Mouse (Mus musculus): ENCODE results near the gene Rbm7. TPM values are rescaled to one million over a fixed set of nuclear protein-coding genes. Genes with fewer than 3 reads are reported as not detected.
"Not testable (repeated sequence)": the region's sequence is repeated elsewhere in the genome, so short reads cannot be mapped to it uniquely, and the experiment has no call there.

The Rbm7 gene
- polyA plus RNA-seq, 1 experiment from 2014 or later, result 115 TPM

DNA sequence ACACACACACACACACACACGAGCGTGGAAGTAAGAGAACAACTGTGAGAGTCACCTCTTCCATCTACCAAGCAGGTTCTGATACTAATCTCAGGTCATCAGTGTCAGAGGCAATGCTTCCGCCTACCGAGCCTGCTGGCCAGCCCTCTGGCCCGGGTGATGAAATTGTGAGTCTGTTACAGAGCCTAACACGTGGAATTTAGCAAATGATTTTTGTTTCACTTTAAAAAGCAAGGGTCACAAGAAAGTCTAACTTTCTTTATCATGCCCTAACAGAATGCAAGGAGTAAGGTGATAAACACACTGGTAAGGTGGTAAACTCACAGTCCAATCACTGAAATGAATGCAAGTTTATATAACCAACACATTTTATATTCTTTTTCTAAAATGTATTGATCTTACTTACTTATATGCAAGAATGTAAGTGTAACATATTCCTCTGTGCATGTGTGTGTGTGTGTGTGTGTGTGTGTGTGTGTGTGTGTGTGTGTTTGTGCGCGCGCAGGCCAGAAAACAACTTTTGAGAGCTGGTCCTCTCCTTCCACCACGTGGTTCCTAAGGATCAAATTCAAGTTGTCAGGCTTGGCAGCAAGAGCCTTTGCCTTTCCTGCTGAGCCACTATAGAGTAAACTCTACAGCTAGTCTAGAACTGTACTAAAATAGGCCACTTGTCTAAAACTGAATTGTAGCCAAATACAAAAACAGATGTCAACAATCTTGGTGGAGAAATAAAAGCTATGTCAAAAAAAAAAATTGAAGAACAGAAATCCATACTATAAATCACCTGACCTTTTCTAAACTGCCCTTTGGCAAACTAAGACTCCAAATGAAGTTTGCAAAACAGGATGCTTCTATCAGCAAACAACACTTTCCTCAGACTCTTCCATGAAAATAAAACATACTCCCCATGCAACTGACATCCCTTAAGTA is 18.6 kb downstream of the Rbm7 start:
- peaks cover 49% of the 10 kb centered on the region for H3K36me3 ChIP-seq (replicated peaks)
- 92% methylated on average over 10 of the region's 10 CpGs for WGBS
- H3K9me3 ChIP-seq, result no peaks in the 10 kb centered on the region
- no peak overlapping the region for H3K27ac ChIP-seq (replicated peaks)
- no peaks in the 10 kb centered on the region for H3K27me3 ChIP-seq (replicated peaks; ENCODE audit: low read depth, poor library complexity, severe bottlenecking)
- peaks cover 12% of the 10 kb centered on the region for H3K4me1 ChIP-seq
- H3K4me3 ChIP-seq, result no peak overlapping the region
- no peak for DNase-seq (ENCODE audit: low spot score)

DNA sequence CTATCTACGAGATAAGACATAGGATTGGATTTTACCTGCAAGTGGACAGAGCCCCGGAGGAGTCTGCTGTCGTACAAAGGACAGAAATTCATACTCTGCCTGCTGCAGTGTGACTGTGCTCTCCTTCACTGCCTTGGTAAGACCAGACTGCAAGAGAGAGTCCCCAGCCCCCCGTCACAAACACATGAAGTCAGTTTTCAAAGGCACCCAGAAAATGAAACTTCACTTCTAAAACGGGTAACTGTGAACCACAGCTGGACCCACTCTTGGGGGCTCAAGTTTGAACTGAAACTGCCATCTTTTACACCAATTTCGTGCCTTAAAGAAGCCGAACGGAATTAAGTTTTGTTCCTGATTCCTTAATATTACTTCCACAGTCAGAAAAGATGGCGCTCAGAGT is 20.7 kb downstream of the Rbm7 start:
- H3K36me3 ChIP-seq (replicated peaks), result peaks cover 63% of the 10 kb centered on the region
- WGBS, result 89% methylated on average over 9 of the region's 9 CpGs
- H3K4me3 ChIP-seq, result no peak overlapping the region
- no peaks in the 10 kb centered on the region for H3K9me3 ChIP-seq
- no peaks in the 10 kb centered on the region for H3K4me1 ChIP-seq
- DNase-seq (ENCODE audit: low spot score), result no peak
- no peaks in the 10 kb centered on the region for H3K27me3 ChIP-seq (replicated peaks; ENCODE audit: low read depth, poor library complexity, severe bottlenecking)
- no peak overlapping the region for H3K27ac ChIP-seq (replicated peaks)

DNA sequence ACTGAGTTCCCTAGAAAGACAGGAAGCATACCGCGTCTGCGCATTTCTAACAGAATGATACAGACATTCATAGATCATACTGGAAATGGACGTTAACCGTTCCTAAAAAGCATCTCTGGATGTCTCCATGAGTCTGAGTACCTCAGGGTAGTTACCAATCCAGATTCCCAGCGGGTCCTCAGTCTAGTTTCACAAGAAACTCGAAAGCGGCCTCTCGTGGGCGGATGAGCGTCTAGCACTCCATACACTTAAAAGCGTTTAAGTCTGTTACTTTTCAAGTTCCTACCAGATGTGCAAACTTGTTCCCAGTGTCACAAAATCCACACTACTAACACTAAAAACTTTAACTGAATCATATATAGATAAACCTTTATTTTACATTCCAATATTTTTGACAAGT is 22.0 kb downstream of the Rbm7 start:
- H3K27me3 ChIP-seq (replicated peaks; ENCODE audit: low read depth, poor library complexity, severe bottlenecking), result no peaks in the 10 kb centered on the region
- no peaks in the 10 kb centered on the region for H3K9me3 ChIP-seq
- H3K4me1 ChIP-seq, result no peaks in the 10 kb centered on the region
- H3K4me3 ChIP-seq, result no peak overlapping the region
- H3K36me3 ChIP-seq (replicated peaks), result peaks cover 63% of the 10 kb centered on the region
- H3K27ac ChIP-seq (replicated peaks), result no peak overlapping the region
- WGBS, result 93% methylated on average over 12 of the region's 12 CpGs
- DNase-seq (ENCODE audit: low spot score), result no peak

DNA sequence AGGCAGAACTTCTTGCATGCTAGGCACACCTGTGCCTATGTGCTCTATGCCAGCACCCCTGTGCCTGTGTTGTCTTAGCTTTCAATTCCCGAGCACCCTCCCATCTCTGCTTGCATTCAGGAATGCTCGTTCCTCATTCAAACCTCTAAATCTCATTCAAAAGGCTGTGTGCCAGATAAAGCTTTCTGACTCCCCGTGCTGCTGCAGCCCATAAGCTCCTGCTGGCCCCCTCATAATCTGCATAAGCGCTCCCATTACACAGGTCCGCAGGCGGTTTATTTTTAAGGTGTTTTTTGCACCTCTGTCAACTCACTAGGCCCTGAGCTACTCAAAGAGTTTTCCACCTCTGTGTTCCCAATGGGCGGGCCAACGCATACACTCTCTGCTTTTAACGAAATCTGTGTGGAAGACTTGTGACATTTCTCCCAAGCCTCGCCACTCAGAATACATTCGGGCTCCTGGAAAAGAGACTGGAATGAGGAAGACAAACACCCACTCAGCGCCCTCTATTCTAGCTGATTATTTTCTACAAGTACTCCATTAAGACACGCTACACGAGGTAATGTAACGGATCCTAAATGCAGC is 22.6 kb downstream of the Rbm7 start:
- H3K27me3 ChIP-seq (replicated peaks; ENCODE audit: low read depth, poor library complexity, severe bottlenecking), result no peaks in the 10 kb centered on the region
- no peaks in the 10 kb centered on the region for H3K9me3 ChIP-seq
- H3K4me3 ChIP-seq, result no peak overlapping the region
- peaks cover 63% of the 10 kb centered on the region for H3K36me3 ChIP-seq (replicated peaks)
- no peak overlapping the region for H3K27ac ChIP-seq (replicated peaks)
- H3K4me1 ChIP-seq, result no peaks in the 10 kb centered on the region
- DNase-seq (ENCODE audit: low spot score), result no peak
- WGBS, result 90% methylated on average over 15 of the region's 15 CpGs

DNA sequence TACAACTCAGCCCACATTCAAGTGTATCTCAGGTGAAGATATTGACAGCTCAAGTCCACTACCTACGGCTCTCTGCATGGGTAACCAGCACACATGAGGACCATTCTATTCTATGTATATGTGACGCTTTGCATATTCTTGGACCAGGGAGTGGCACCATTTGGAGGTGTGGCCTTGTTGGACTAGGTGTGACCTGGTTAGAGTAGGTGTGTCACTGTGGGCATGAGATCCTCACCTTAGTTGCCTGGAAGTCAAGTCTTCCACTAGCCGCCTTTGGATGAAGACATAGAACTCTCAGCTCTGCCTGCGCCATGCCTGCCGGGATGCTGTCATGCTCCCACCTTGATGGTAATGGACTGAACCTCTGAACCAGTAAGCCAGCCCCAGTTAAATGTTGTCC is 27.6 kb downstream of the Rbm7 start:
- H3K4me1 ChIP-seq; H3K27me3 ChIP-seq (replicated peaks; ENCODE audit: low read depth, poor library complexity, severe bottlenecking); H3K9me3 ChIP-seq; DNase-seq (ENCODE audit: low spot score); H3K4me3 ChIP-seq; H3K27ac ChIP-seq (replicated peaks): not testable (repeated sequence)
- 97% methylated on average over 5 of the region's 5 CpGs for WGBS
- peaks cover 50% of the 10 kb centered on the region for H3K36me3 ChIP-seq (replicated peaks)

DNA sequence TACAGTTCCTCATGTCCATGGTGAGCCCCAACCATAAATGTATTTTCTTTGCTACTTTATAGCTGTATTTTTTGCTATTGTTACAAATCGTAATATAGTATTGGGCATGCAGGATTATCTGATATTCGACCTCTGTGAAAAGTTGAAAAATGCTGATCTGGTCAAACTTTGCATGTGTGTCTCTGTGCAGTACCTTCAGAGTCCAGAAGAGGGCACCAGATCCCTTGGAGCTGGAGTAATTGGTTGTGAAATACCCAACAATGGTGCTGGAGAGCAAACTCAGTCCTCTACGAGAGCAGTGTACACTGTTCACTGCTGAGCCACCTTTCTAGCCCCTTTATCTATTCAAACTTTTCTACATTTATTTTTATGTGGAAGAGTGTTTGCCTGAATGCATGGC is 28.3 kb downstream of the Rbm7 start:
- Histone ChIP-seq H3K27me3 (replicated peaks; ENCODE audit: low read depth, poor library complexity, severe bottlenecking) (no peaks in the 10 kb centered on the region), H3K27ac (replicated peaks) (no peak overlapping the region), H3K4me3 (no peak overlapping the region), H3K4me1 (no peaks in the 10 kb centered on the region), H3K9me3 (peaks cover 8% of the 10 kb centered on the region; the same call in 1 of the 2 replicates), H3K36me3 (replicated peaks) (peaks cover 49% of the 10 kb centered on the region)
- 76% methylated on average over 3 of the region's 3 CpGs for WGBS
- DNase-seq (ENCODE audit: low spot score), result peak; percentile 54

DNA sequence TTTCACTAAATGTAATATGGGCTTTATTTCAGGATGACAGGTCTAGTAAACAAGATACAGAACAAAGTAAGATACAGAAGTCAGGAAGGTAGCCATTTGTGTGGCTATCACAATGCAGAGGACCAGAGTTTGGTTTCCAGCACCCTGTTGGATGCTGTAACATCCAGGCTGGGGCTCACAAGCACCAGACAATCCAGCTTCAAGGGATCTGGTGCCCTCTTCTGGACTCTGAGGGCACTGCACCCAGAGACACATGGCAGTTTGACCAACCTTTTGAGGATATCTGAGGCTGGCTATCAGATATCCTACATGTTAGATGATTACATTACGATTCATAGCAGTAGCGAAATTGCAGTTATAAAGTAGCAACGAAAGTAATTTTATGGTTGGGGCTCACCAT is 29.4 kb downstream of the Rbm7 start:
- Histone ChIP-seq H3K4me3 (no peak overlapping the region), H3K36me3 (replicated peaks) (peaks cover 38% of the 10 kb centered on the region), H3K9me3 (peaks cover 8% of the 10 kb centered on the region; the same call in 1 of the 2 replicates), H3K4me1 (no peaks in the 10 kb centered on the region), H3K27me3 (replicated peaks; ENCODE audit: low read depth, poor library complexity, severe bottlenecking) (no peaks in the 10 kb centered on the region), H3K27ac (replicated peaks) (no peak overlapping the region)
- DNase-seq (ENCODE audit: low spot score), result no peak
- 93% methylated on average over 3 of the region's 3 CpGs for WGBS

DNA sequence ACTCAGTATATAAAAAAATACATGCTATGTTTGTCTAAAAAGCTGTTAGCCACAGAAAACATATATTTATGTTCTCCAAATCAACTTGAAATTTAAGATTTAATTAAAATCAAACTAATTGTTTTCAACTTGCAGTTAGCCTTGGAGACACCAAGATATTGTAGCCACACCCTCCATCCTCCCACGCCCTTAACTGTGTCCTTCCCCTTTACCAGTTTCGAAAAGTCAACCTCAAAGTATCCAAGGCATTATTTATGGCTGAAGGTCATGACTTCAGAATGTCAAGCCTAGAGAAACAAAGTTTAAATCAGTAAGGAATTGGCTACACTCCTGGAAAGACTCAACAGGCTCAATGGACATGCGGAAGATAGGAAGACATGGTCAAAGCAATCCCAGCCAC is 33.6 kb downstream of the Rbm7 start:
- H3K4me3 ChIP-seq, result no peak overlapping the region
- H3K4me1 ChIP-seq, result no peaks in the 10 kb centered on the region
- peaks cover 13% of the 10 kb centered on the region for H3K36me3 ChIP-seq (replicated peaks)
- no peaks in the 10 kb centered on the region for H3K27me3 ChIP-seq (replicated peaks; ENCODE audit: low read depth, poor library complexity, severe bottlenecking)
- H3K27ac ChIP-seq (replicated peaks), result no peak overlapping the region
- H3K9me3 ChIP-seq, result peaks cover 8% of the 10 kb centered on the region; the same call in 1 of the 2 replicates
- DNase-seq (ENCODE audit: low spot score), result no peak
- 92% methylated on average over 3 of the region's 3 CpGs for WGBS

DNA sequence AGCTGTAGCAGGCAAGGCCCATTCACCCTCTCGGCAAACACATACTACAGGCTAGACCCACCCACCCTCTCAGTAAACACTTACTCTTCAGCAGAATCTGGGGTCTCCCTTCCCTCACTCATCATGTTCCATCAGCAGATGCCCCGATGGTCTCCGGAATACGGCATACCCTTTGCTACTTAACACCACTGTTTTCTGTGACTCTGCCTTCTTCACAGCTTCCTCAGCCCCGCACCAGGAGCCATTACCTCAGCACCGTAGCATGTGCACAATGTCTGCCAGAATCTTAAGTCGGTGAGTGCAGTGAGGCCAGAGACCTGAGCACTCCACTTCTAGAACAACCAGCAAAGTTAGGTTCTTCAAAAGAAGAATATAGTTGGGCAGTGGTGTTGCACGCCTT is 34.4 kb downstream of the Rbm7 start:
- Histone ChIP-seq H3K4me1 (no peaks in the 10 kb centered on the region), H3K36me3 (replicated peaks) (peaks cover 7% of the 10 kb centered on the region), H3K9me3 (peaks cover 5% of the 10 kb centered on the region; the same call in 1 of the 2 replicates), H3K27ac (replicated peaks) (no peak overlapping the region), H3K4me3 (no peak overlapping the region), H3K27me3 (replicated peaks; ENCODE audit: low read depth, poor library complexity, severe bottlenecking) (no peaks in the 10 kb centered on the region)
- DNase-seq (ENCODE audit: low spot score), result no peak
- WGBS, result 93% methylated on average over 8 of the region's 8 CpGs

DNA sequence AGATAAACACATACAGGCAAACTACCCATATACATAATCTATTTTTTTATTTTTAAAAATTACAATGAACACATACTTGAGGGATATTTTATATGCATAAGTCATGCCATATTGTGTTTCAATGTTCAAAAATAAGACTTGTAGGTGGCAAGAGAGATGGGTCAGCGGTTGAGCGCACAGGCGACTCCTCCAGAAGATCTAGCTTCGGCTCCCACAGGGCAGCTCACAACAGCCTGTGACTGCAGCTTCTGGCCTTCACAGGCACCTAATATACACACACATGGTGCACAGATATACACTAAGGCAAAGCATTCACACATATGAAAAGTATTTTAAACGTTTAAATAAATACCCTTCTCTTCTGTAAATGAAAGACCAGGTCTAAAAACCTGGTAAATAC is 35.7 kb downstream of the Rbm7 start:
- Histone ChIP-seq H3K36me3 (replicated peaks) (no peaks in the 10 kb centered on the region), H3K27me3 (replicated peaks; ENCODE audit: low read depth, poor library complexity, severe bottlenecking) (no peaks in the 10 kb centered on the region), H3K9me3 (no peaks in the 10 kb centered on the region), H3K4me1 (no peaks in the 10 kb centered on the region), H3K27ac (replicated peaks) (no peak overlapping the region), H3K4me3 (no peak overlapping the region)
- DNase-seq (ENCODE audit: low spot score), result no peak
- WGBS, result 92% methylated on average over 5 of the region's 5 CpGs

DNA sequence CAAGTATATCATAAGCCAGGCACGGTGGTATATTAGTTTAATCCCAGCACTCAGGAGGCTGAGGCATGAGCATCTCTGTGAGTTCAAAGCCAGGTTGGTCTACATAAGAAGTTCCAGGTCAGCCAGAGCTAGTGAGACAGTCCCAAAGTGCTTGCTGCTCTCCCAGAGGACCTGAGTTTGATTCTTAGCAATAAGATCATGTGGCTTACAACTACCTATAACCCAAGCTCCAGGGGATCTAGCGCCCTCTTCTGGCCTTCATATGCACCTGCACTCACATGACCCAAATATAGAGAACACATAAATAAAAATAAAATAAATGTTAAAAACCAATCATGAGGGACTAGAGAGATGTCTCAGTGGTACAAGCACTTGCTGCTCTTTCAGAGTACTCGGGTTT is 36.2 kb downstream of the Rbm7 start:
- Histone ChIP-seq H3K27me3 (replicated peaks; ENCODE audit: low read depth, poor library complexity, severe bottlenecking) (no peaks in the 10 kb centered on the region), H3K4me1 (no peaks in the 10 kb centered on the region), H3K36me3 (replicated peaks) (no peaks in the 10 kb centered on the region), H3K4me3 (no peak overlapping the region), H3K9me3 (no peaks in the 10 kb centered on the region), H3K27ac (replicated peaks) (no peak overlapping the region)
- DNase-seq (ENCODE audit: low spot score), result no peak
- 71% methylated on average over 3 of the region's 3 CpGs for WGBS

DNA sequence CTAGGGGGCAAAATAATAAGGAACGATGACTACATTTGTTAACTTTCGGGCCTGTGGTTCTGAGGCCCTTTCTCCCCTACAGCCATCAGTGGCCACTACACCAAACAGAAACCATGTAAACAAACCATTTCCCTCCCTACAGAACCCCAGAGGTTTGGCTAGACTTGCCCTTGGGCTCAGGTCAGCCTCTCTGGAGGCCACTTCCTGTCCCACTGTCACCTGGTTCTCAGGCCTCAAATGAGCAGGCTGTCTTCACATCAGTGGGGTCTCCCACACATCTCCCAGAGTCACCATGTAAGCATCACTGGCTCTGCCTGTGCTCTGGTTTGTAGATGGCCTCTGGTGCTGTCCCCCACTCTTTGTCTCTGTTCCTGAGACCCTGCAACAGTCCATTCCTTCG is 39.1 kb downstream of the Rbm7 start:
- no peak for DNase-seq (ENCODE audit: low spot score)
- 85% methylated on average over 3 of the region's 3 CpGs for WGBS
- Histone ChIP-seq H3K4me1 (no peaks in the 10 kb centered on the region), H3K27me3 (replicated peaks; ENCODE audit: low read depth, poor library complexity, severe bottlenecking) (no peaks in the 10 kb centered on the region), H3K9me3 (no peaks in the 10 kb centered on the region), H3K36me3 (replicated peaks) (no peaks in the 10 kb centered on the region), H3K4me3 (no peak overlapping the region), H3K27ac (replicated peaks) (no peak overlapping the region)

DNA sequence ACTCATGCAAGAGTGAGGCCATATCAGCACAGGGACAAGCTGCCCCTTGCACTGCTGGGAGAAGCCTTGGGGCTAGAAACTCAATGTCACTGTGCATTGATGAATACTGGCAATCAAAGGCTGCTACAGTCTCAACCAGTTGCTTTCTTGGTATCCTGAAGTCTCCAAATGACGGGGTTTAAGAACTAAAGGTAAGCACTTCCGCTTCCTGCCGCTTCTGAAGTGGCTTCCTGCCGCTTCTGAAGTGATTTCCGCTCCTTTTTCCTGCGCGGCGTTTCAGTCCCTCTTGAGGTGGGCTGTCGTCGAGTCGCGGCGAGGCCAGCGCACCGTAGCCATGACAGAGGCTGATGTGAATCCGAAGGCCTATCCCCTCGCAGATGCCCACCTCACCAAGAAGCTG is 45.0 kb downstream of the Rbm7 start:
- Histone ChIP-seq H3K27ac (replicated peaks) (no peak overlapping the region), H3K4me1 (no peaks in the 10 kb centered on the region), H3K27me3 (replicated peaks; ENCODE audit: low read depth, poor library complexity, severe bottlenecking) (no peaks in the 10 kb centered on the region), H3K9me3 (no peaks in the 10 kb centered on the region), H3K36me3 (replicated peaks) (no peaks in the 10 kb centered on the region), H3K4me3 (no peak overlapping the region)
- no peak for DNase-seq (ENCODE audit: low spot score)
- WGBS, result 92% methylated on average over 17 of the region's 17 CpGs
